Mouse (Mus musculus): ENCODE results near the gene Dars.

DNA sequence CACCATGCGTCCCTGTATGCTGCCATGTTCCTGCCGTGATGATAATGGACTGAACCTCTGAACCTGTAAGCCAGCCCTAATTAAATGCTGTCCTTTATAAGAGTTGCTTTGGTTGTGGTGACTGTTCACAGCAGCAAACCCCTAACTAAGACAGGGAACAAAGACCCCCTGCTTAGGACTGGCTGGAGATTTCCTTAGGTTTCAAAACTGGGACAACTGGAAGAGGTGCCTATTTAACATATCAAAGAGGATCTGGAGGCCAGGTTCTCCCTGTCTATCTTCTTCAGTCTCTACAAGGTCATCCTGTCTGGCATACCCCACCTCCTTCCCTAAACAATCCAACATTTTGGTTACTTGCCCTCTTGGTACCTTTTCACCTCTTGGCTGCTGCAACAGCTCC is 24.8 kb downstream of the Dars start:
- TF ChIP-seq CTCF (IDR thresholded peaks at IDR 0.05; ENCODE audit: low read depth) (no peak), EP300 (IDR thresholded peaks at IDR 0.05; ENCODE audit: low read depth) (no peak)

Measured in liver, postnatal 0 days (tissue).